Mouse (Mus musculus) forebrain, postnatal 0 days (tissue): ENCODE data around the gene Akap10. TPM values are rescaled to one million over a fixed set of nuclear protein-coding genes. Genes with fewer than 3 reads are reported as not detected.

ENCODE experiments used
- ATAC-seq: fragments of 200-750 bp; cut with Nextera tagmentation; 2 replicates; pipeline ENCODE4 v1.8.0; 2017; ENCODE audit warnings: mild to moderate bottlenecking, moderate library complexity
- DNase-seq: peaks from one replicate; pipeline ENCODE4 v3.0.0-alpha.2; 2015
- H3K27ac ChIP-seq: fragments of 300-500 bp; sonication (generic); 2 replicates; pipeline ENCODE4 v1.5.1; 2014; ENCODE audit warnings: low read depth, mild to moderate bottlenecking, antibody characterized with exemption, low read length, moderate library complexity, mixed read lengths
- H3K27me3 ChIP-seq: fragments of 300-500 bp; sonication (generic); 2 replicates; pipeline ENCODE4 v1.6.1; 2014; ENCODE audit warnings: mild to moderate bottlenecking, low read length, mixed read lengths; ENCODE audit not compliant: insufficient read depth
- H3K36me3 ChIP-seq: fragments of 300-500 bp; sonication (generic); 2 replicates; pipeline ENCODE4 v1.6.1; 2014; ENCODE audit warnings: mild to moderate bottlenecking, moderate library complexity; ENCODE audit not compliant: insufficient read depth
- H3K4me1 ChIP-seq: fragments of 300-500 bp; sonication (generic); 2 replicates; pipeline ENCODE4 v1.6.1; 2014; ENCODE audit warnings: antibody characterized with exemption; ENCODE audit not compliant: insufficient read depth
- H3K4me2 ChIP-seq: fragments of 300-500 bp; sonication (generic); 2 replicates; pipeline ENCODE4 v1.6.1; 2014; ENCODE audit warnings: low read depth, mild to moderate bottlenecking, moderate library complexity
- H3K4me3 ChIP-seq: fragments of 300-500 bp; sonication (generic); 2 replicates; pipeline ENCODE4 v1.5.1; 2014; ENCODE audit warnings: low read depth, low read length, mixed read lengths
- H3K9ac ChIP-seq: fragments of 300-500 bp; sonication (generic); 2 replicates; pipeline ENCODE4 v1.6.1; 2014; ENCODE audit warnings: mild to moderate bottlenecking
- H3K9me3 ChIP-seq: fragments of 300-500 bp; sonication (generic); 2 replicates; pipeline ENCODE4 v1.6.1; 2016; ENCODE audit warnings: low read length
- CTCF ChIP-seq: sonication (generic); IDR thresholded peaks from 2 replicates; pipeline ENCODE4 v1.5.1; 2016; ENCODE audit warnings: antibody characterized with exemption, control low read depth, low read depth
- WGBS: fragments of 180-500 bp; shearing (Covaris S2); extraction: QIAGEN DNeasy Blood & Tissue Kit; methylation state at CpG from one replicate; pipeline ENCODE4 v1.1.7; 2014; 5-methylcytosine and 5-hydroxymethylcytosine counted together
- polyA plus RNA-seq: library from polyadenylated mRNA; unstranded; fragments of >200 nt; fragmentation: Nextera tagmentation; extraction: Ambion mirVana; gene quantifications from 2 replicates; pipeline ENCODE4 v1.2.1, GENCODE M21; 2015
- total RNA-seq: library from RNA; depleted of rRNA; stranded (reverse); fragments of >200 nt; gene quantifications from 2 replicates; pipeline ENCODE4 v1.2.3, GENCODE M21; 2014

The Akap10 gene
- total and polyA plus RNA-seq, 2 experiments from 2014 or later = 6.2 to 22.8 TPM

DNA sequence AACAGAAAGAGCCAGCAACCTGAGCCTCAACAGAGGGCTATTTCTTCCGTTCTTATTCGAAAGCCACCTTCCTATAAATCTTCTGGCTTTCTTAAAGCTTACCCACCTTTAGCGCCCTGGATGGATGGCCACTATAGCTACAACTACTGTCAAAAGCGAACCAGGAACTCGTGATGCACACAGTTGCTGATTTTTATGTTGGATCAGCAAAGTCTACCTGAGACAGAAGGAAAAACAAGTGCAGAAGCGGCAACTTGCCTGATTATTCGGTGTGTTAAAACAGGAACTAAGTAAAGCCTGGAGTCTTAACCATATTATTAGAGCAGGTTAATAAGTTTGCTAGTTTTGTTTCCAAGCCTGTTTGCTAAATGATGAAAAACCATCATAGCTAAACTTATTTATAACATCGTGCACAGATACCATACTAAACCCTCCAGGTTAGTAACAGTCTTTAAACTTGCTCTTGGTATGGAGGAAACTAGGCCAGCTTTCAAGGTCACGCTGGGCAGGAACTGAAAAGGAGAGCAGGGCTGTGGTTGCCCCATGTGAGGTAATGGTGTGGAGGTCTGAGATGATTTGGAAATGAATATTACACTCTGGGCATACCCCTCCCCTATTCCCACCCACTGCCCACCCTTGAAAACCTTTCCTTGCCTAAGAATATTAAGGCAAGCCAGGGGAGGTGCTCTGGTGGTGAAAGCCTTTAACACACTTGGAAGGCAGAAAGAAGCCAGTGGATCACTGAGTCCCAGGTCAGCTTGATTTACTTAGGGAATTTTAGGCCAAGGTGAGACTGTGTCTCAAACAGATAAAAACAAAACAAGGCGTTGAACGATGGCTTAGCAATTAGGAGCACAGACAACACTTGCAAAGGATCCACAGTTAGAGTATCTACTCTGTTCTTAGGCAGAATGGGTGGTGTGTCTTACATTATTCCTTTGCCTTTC lies 861 bp upstream of the Akap10 start:
- H3K4me2 ChIP-seq = peak overlapping the region; percentile 61
- H3K9ac ChIP-seq = peak overlapping the region; percentile 87
- ATAC-seq = no peak; the same call in 1 of the 2 replicates
- H3K27me3 ChIP-seq = no peaks in the 10 kb centered on the region
- no peaks in the 10 kb centered on the region for H3K36me3 ChIP-seq
- peak overlapping the region; percentile 93 for H3K4me3 ChIP-seq
- 18% methylated on average over 11 of the region's 11 CpGs for WGBS
- 0 out of 2 replicates have a peak, but pooled peaks cover 7% of the 10 kb centered on the region for H3K4me1 ChIP-seq
- TF ChIP-seq CTCF = no peak
- peak overlapping the region; percentile 92 for H3K27ac ChIP-seq
- DNase-seq = peak; percentile 3
- H3K9me3 ChIP-seq = no peaks in the 10 kb centered on the region

- ATAC-seq (peak; percentile 66), DNase-seq (peak; percentile 32)
- 2% methylated on average over 47 of the region's 47 CpGs for WGBS
These were observed 542 bp downstream of the Akap10 start for GRCm38 (mm10) chr11:61929323-61930097.

DNA sequence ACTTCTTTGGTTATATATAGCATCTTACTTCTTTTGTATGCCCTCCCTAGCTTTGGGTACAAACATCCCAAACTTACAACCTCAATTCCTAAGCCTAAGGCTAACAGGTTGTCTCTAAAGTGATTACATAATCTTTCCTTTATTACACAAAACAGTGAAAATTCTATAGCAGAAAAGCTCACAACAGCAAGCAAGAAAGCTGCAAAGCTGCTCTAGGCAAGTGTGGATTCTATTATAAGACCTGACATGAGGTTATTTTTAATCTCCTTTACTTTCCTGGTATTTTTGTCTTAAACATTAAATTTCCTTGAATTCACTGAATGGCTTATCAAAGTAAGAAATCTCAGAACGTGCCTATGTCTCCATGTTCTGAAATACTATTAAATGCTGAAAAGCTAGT lies 6.7 kb downstream of the Akap10 start:
- H3K4me1 ChIP-seq = no peaks in the 10 kb centered on the region
- 79% methylated on average over 1 of the region's 1 CpGs for WGBS
- no peaks in the 10 kb centered on the region for H3K27me3 ChIP-seq
- no peak for TF ChIP-seq CTCF
- no peak overlapping the region for H3K9ac ChIP-seq
- no peak for DNase-seq
- H3K4me3 ChIP-seq = no peak overlapping the region
- no peak for ATAC-seq
- H3K27ac ChIP-seq = no peak overlapping the region
- no peak overlapping the region for H3K4me2 ChIP-seq
- H3K36me3 ChIP-seq = 0 out of 2 replicates have a peak, but pooled peaks cover 3% of the 10 kb centered on the region
- no peaks in the 10 kb centered on the region for H3K9me3 ChIP-seq

More at GRCm38 (mm10) chr11:61929323-61930097, 542 bp downstream of the Akap10 start:
- Histone ChIP-seq H3K4me1 (0 out of 2 replicates have a peak, but pooled peaks cover 7% of the 10 kb centered on the region), H3K27me3 (no peaks in the 10 kb centered on the region), H3K27ac (peak overlapping the region; percentile 92), H3K9me3 (no peaks in the 10 kb centered on the region), H3K9ac (peak overlapping the region; percentile 87), H3K4me3 (peak overlapping the region; percentile 93), H3K4me2 (peak overlapping the region; percentile 61), H3K36me3 (no peaks in the 10 kb centered on the region)
- no peak for TF ChIP-seq CTCF

DNA sequence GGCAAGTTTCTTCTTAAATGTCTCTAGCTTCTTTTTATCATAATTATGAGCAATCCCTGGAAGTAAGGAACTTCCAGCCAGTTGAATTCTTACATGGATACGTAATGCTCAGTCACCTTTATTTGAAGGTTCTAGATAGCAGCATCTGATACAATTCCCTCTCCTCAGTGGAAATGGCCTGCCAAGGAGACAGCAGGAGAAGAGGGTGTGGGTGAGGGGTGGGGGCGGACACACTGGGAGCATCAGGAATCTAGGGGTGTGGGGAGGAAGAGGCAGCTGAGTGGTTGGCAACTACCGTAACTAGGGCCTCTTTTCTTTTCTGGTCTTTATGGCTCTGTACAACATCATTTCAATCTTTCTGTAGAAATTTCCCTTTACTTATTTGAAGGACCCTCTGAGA lies 10.3 kb downstream of the Akap10 start:
- Histone ChIP-seq H3K9ac (no peak overlapping the region), H3K4me1 (no peaks in the 10 kb centered on the region), H3K36me3 (peaks cover 18% of the 10 kb centered on the region), H3K27me3 (no peaks in the 10 kb centered on the region), H3K4me3 (no peak overlapping the region), H3K4me2 (no peak overlapping the region), H3K27ac (no peak overlapping the region), H3K9me3 (no peaks in the 10 kb centered on the region)
- DNase-seq (no peak), ATAC-seq (no peak)
- WGBS = 96% methylated on average over 3 of the region's 3 CpGs
- no peak for TF ChIP-seq CTCF

GRCm38 (mm10) chr11:61908315-61908714 lies 21.7 kb downstream of the Akap10 start:
- H3K4me3 ChIP-seq = no peak overlapping the region
- H3K27me3 ChIP-seq = no peaks in the 10 kb centered on the region
- ATAC-seq (no peak), DNase-seq (no peak)
- H3K4me1 ChIP-seq = no peaks in the 10 kb centered on the region
- H3K4me2 ChIP-seq = no peak overlapping the region
- no peak overlapping the region for H3K9ac ChIP-seq
- H3K36me3 ChIP-seq = peaks cover 30% of the 10 kb centered on the region
- no peak for TF ChIP-seq CTCF
- H3K27ac ChIP-seq = no peak overlapping the region
- no peaks in the 10 kb centered on the region for H3K9me3 ChIP-seq

DNA sequence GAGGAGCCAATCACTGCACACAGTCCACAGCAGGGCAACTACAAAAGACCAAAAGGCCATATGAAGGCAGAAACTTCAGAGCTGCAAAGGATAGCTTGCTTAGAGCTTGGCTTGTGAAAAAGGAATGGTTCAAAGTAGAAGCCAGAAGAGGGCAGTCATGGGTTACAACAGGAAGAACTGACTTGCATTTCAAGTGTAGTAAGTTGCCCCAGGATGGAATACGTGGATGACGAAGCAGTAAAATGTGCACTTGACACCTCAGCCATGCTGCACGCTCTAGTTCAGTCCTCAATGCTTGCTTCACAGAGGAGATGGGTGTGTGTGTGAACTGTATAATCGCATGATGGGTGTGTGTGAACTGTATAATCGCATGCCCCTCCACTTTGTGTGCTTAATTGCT lies 47.9 kb downstream of the Akap10 start:
- H3K4me3 ChIP-seq = no peak overlapping the region
- no peaks in the 10 kb centered on the region for H3K27me3 ChIP-seq
- DNase-seq (peak; percentile 2), ATAC-seq (no peak)
- H3K36me3 ChIP-seq = peaks cover 36% of the 10 kb centered on the region
- H3K9ac ChIP-seq = no peak overlapping the region
- H3K27ac ChIP-seq = no peak overlapping the region
- 78% methylated on average over 5 of the region's 5 CpGs for WGBS
- TF ChIP-seq CTCF = peak; percentile 42
- H3K4me2 ChIP-seq = no peak overlapping the region
- H3K4me1 ChIP-seq = no peaks in the 10 kb centered on the region
- H3K9me3 ChIP-seq = no peaks in the 10 kb centered on the region
